Mouse (Mus musculus) liver, postnatal 0 days (tissue): ENCODE measurements at regions not wholly inside any gene's neighbourhood (a gene's known extent, or its start where the extent isn't known, plus 50 kb on each side); places are given as distances from the start of the nearest gene placed in this dataset.

Source experiments
- CTCF ChIP-seq: sonication (generic); IDR thresholded peaks from 2 replicates; pipeline ENCODE4 v1.5.1; 2016; ENCODE audit warnings: antibody characterized with exemption, low read depth
- EP300 ChIP-seq: IDR thresholded peaks from 2 replicates; pipeline ENCODE4 v1.6.1; 2016; ENCODE audit warnings: antibody characterized with exemption, low read depth, mild to moderate bottlenecking

- TF ChIP-seq CTCF (no peak), EP300 (no peak)
Observed at GRCm38 (mm10) chr6:140218789-140219188, 177.5 kb upstream of the Plcz1 start.
